ENCODE assay signal across 8 mouse cellular contexts in the genomic region with DNA sequence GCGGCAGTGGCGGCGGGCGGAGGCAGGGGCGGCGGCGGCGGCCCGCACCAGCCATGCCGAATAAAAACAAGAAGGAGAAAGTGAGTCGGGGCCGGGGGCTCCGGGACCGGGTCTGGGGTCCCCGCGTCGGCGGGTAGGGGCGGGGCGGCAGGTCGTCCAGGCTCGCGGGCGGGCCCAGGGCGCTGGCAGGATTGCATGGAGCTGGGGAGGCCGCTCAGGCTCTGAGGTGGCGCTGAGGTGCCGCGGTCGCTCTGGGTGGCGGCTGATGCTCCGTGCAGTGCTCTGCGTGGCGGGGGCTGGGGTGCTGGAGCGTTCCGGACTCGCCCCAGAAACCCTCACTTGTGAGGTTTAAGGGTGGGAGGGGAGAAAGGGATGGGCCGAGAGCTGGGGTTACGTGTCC. TPM values are rescaled to one million over a fixed set of nuclear protein-coding genes. Genes with fewer than 3 reads are reported as not detected.
DNase-seq lines count a peak whose midpoint lies in the region; ATAC-seq lines count a peak whose summit lies in the region.

No protein-coding gene starts in this region.

- WGBS in embryonic facial prominence, embryonic 15.5 days, result 1% methylated on average over 28 of the region's 39 CpGs
- WGBS in heart, embryonic 16.5 days, result under 1% methylated on average over 28 of the region's 39 CpGs

- H3K9ac ChIP-seq in embryonic facial prominence, embryonic 15.5 days, result peak overlapping the region; percentile 75
- peak overlapping the region; percentile 95 for H3K9ac ChIP-seq in heart, embryonic 16.5 days (ENCODE audit: low read length)

- H3K27ac ChIP-seq in embryonic facial prominence, embryonic 15.5 days (replicated peaks), result peak overlapping the region; percentile 77
- H3K27ac ChIP-seq in heart, embryonic 16.5 days (ENCODE audit: low read length), result peak overlapping the region; percentile 80

- ATAC-seq in embryonic facial prominence, embryonic 15.5 days (ENCODE audit: insufficient number of reproducible peaks, low FRiP score, low TSS enrichment, low read depth), result 0 out of 2 replicates have a peak, but pooled peaks have one; percentile 28
- ATAC-seq in heart, embryonic 16.5 days (replicated peaks; ENCODE audit: extremely low read depth, insufficient read depth, low FRiP score), result peak; percentile 56

- H3K27me3 ChIP-seq in embryonic facial prominence, embryonic 15.5 days, result no peaks in the 10 kb centered on the region
- no peaks in the 10 kb centered on the region; the same call in 1 of the 2 replicates for H3K27me3 ChIP-seq in heart, embryonic 16.5 days (ENCODE audit: control insufficient read depth, insufficient read depth, low read length)

- peak overlapping the region; percentile 81 for H3K4me2 ChIP-seq in embryonic facial prominence, embryonic 15.5 days (replicated peaks)
- H3K4me2 ChIP-seq in heart, embryonic 16.5 days (ENCODE audit: low read depth, low read length), result peak overlapping the region; percentile 80

- H3K4me1 ChIP-seq in embryonic facial prominence, embryonic 15.5 days, result peaks cover 14% of the 10 kb centered on the region; the same call in 1 of the 2 replicates
- H3K4me1 ChIP-seq in heart, embryonic 16.5 days (ENCODE audit: control insufficient read depth, insufficient read depth, low read length), result peaks cover 8% of the 10 kb centered on the region; the same call in 1 of the 2 replicates

- no peaks in the 10 kb centered on the region for H3K9me3 ChIP-seq in embryonic facial prominence, embryonic 15.5 days (replicated peaks)
- H3K9me3 ChIP-seq in heart, embryonic 16.5 days (replicated peaks; ENCODE audit: control insufficient read depth, low read length), result no peaks in the 10 kb centered on the region

- peak overlapping the region; percentile 88 for H3K4me3 ChIP-seq in embryonic facial prominence, embryonic 15.5 days (replicated peaks)
- H3K4me3 ChIP-seq in heart, embryonic 16.5 days (ENCODE audit: low read length), result peak overlapping the region; percentile 89

- DNase-seq in ES-CJ7 (ENCODE audit: low read depth, low spot score), result peak; percentile 29
- peak; percentile 78 for DNase-seq in adrenal gland, postnatal 14 days
- DNase-seq in kidney, postnatal 14 days, result peak; percentile 66
- peak; percentile 35 for DNase-seq in lung, postnatal 36 days
- DNase-seq in right cerebral cortex, postnatal 14 days, result peak; percentile 59
- DNase-seq in urinary bladder, postnatal 36 days (ENCODE audit: low spot score in 2 of 2), result peak; percentile 31 to 40

- H3K36me3 ChIP-seq in embryonic facial prominence, embryonic 15.5 days, result peaks cover 5% of the 10 kb centered on the region; the same call in 1 of the 2 replicates
- H3K36me3 ChIP-seq in heart, embryonic 16.5 days (ENCODE audit: control insufficient read depth, insufficient read depth), result no peaks in the 10 kb centered on the region

RNA-seq across cellular contexts. Expression of gene Ppp2r5c, which starts 0.4 kb away (rescaled TPM):
- 102 and 107 TPM in 2 replicates for total RNA-seq in adrenal gland, postnatal 14 days (2021)
- 132 and 138 TPM in 2 replicates for polyA plus RNA-seq in embryonic facial prominence, embryonic 15.5 days (2015; fragmentation: Nextera tagmentation; extraction: Ambion mirVana)
- 130 and 132 TPM in 2 replicates for polyA plus RNA-seq in heart, embryonic 16.5 days (2015; fragmentation: Nextera tagmentation; extraction: Ambion mirVana)

Comparison
In these comparisons a context has a peak if more than half of its experiments do, and no peak if none do; other contexts are left out.
1. Peak in every context shown above with its lines: DNase-seq, ATAC-seq, H3K4me3 ChIP-seq and H3K27ac ChIP-seq.